Mouse (Mus musculus) brain, embryonic 14.5 days (tissue): ENCODE measurements around the gene Pls1. TPM values are rescaled to one million over a fixed set of nuclear protein-coding genes. Genes with fewer than 3 reads are reported as not detected.

ENCODE experiments used
- DNase-seq: peaks from one replicate; pipeline ENCODE4 v3.0.0-alpha.2; 2011; ENCODE audit warnings: low read depth
- CTCF ChIP-seq: fragments of 200-500 bp; IDR thresholded peaks from 2 replicates; pipeline ENCODE4 v1.5.1; 2012; ENCODE audit warnings: inconsistent platforms, mild to moderate bottlenecking, moderate library complexity, borderline replicate concordance; ENCODE audit not compliant: insufficient read depth, insufficient read length; ENCODE audit errors: extremely low read depth
- POLR2A ChIP-seq: fragments of 200-500 bp; IDR thresholded peaks from 2 replicates; pipeline ENCODE4 v1.6.1; 2012; ENCODE audit warnings: mild to moderate bottlenecking, inconsistent platforms, borderline replicate concordance; ENCODE audit not compliant: poor library complexity, insufficient read depth, insufficient read length, severe bottlenecking; ENCODE audit errors: extremely low read depth
- polyA plus RNA-seq: library from polyadenylated mRNA; depleted of rRNA; stranded (reverse); fragments of >200 nt; gene quantifications from 2 replicates; pipeline ENCODE4 v1.2.3, GENCODE M21; 2012; rRNA removed

The Pls1 gene
- polyA plus RNA-seq, 1 experiment: 1.6 TPM

GRCm38 (mm10) chr9:95747298-95747697, 97.8 kb downstream of the Pls1 start:
- TF ChIP-seq POLR2A (no peak), CTCF (no peak)
- DNase-seq: no peak

- no peak for DNase-seq
- no peak for TF ChIP-seq POLR2A
- TF ChIP-seq CTCF: no peak
These were observed 100.1 kb downstream of the Pls1 start for GRCm38 (mm10) chr9:95744845-95745613.

GRCm38 (mm10) chr9:95736238-95736637, 108.9 kb downstream of the Pls1 start:
- no peak for TF ChIP-seq POLR2A

GRCm38 (mm10) chr9:95712574-95712973, 132.5 kb downstream of the Pls1 start:
- DNase-seq: peak; percentile 13
- no peak for TF ChIP-seq POLR2A

More at GRCm38 (mm10) chr9:95736238-95736637, 108.9 kb downstream of the Pls1 start:
- DNase-seq: peak; percentile 13

- no peak for DNase-seq
- TF ChIP-seq CTCF: peak; percentile 24; the same call in 1 of the 2 replicates
- no peak for TF ChIP-seq POLR2A
These were observed 136.2 kb downstream of the Pls1 start for GRCm38 (mm10) chr9:95708943-95709342.

- no peak for TF ChIP-seq POLR2A
- no peak for TF ChIP-seq CTCF
- no peak for DNase-seq
These were observed 139.7 kb downstream of the Pls1 start for GRCm38 (mm10) chr9:95705371-95705770.

GRCm38 (mm10) chr9:95704078-95704477, 141.0 kb downstream of the Pls1 start:
- TF ChIP-seq CTCF (no peak), POLR2A (no peak)
- DNase-seq: no peak

Other genes starting within 250 kb of the Pls1 start
- gene Pcolce2, start 207.7 kb downstream of the Pls1 start, polyA plus RNA-seq: 0.19 and 1.00 TPM in 2 replicates
- 6.6 and 9.7 TPM in 2 replicates for gene Trpc1, start 94.9 kb downstream of the Pls1 start, polyA plus RNA-seq
- gene Atr, start 12.3 kb upstream of the Pls1 start, polyA plus RNA-seq: 12.0 and 12.2 TPM in 2 replicates
- 15.8 and 19.8 TPM in 2 replicates for gene Xrn1, start 109.4 kb upstream of the Pls1 start, polyA plus RNA-seq